Mouse (Mus musculus) limb, embryonic 15.5 days (tissue): Measurements from ENCODE around the gene Krt2. TPM values are rescaled to one million over a fixed set of nuclear protein-coding genes. Genes with fewer than 3 reads are reported as not detected.

Source experiments
- ATAC-seq: fragments of 200-750 bp; cut with Nextera tagmentation; 2 replicates; pipeline ENCODE4 v1.8.0; 2017; ENCODE audit warnings: low read depth, moderate TSS enrichment; ENCODE audit not compliant: insufficient number of reproducible peaks, low FRiP score, low TSS enrichment
- H3K27ac ChIP-seq: fragments of 300-500 bp; sonication (generic); 2 replicates; pipeline ENCODE4 v1.5.1; 2015; ENCODE audit warnings: moderate library complexity, mild to moderate bottlenecking, inconsistent platforms
- H3K27me3 ChIP-seq: fragments of 300-500 bp; sonication (generic); 2 replicates; pipeline ENCODE4 v1.6.1; 2015; ENCODE audit warnings: inconsistent platforms
- H3K36me3 ChIP-seq: fragments of 300-500 bp; sonication (generic); 2 replicates; pipeline ENCODE4 v1.6.1; 2015; ENCODE audit warnings: inconsistent platforms
- H3K4me1 ChIP-seq: fragments of 300-500 bp; sonication (generic); 2 replicates; pipeline ENCODE4 v1.6.1; 2015; ENCODE audit warnings: inconsistent platforms
- H3K4me2 ChIP-seq: fragments of 300-500 bp; sonication (generic); 2 replicates; pipeline ENCODE4 v1.6.1; 2015; ENCODE audit warnings: mild to moderate bottlenecking, inconsistent platforms
- H3K4me3 ChIP-seq: fragments of 300-500 bp; sonication (generic); 2 replicates; pipeline ENCODE4 v1.5.1; 2015; ENCODE audit warnings: mild to moderate bottlenecking, inconsistent platforms
- H3K9ac ChIP-seq: fragments of 300-500 bp; sonication (generic); 2 replicates; pipeline ENCODE4 v1.6.1; 2015; ENCODE audit warnings: inconsistent platforms
- H3K9me3 ChIP-seq: fragments of 300-500 bp; sonication (generic); 2 replicates; pipeline ENCODE4 v1.6.1; 2016; ENCODE audit warnings: inconsistent platforms
- WGBS: fragments of 180-500 bp; shearing (Covaris S2); methylation state at CpG from one replicate; pipeline ENCODE4 v1.1.7; 2015; 5-methylcytosine and 5-hydroxymethylcytosine counted together
- polyA plus RNA-seq: library from polyadenylated mRNA; unstranded; fragments of >200 nt; fragmentation: Nextera tagmentation; extraction: Ambion mirVana; gene quantifications from 2 replicates; pipeline ENCODE4 v1.2.1, GENCODE M21; 2015

Gene Krt2
- polyA plus RNA-seq, 1 experiment from 2014 or later: 0.87 TPM

- no peak overlapping the region for H3K4me2 ChIP-seq
- H3K27me3 ChIP-seq: peaks cover 8% of the 10 kb centered on the region; the same call in 1 of the 2 replicates
- peak overlapping the region; percentile 75 for H3K27ac ChIP-seq
- H3K9ac ChIP-seq: no peak overlapping the region
- 42% methylated on average over 8 of the region's 8 CpGs for WGBS
- ATAC-seq: no peak
- no peaks in the 10 kb centered on the region for H3K9me3 ChIP-seq
- peaks cover 3% of the 10 kb centered on the region; the same call in 1 of the 2 replicates for H3K4me1 ChIP-seq
- H3K36me3 ChIP-seq: no peaks in the 10 kb centered on the region
- no peak overlapping the region for H3K4me3 ChIP-seq
These were observed 47.7 kb downstream of the Krt2 start for GRCm38 (mm10) chr15:101770226-101770625.

Other genes with a start within 250 kb of the Krt2 start
- 2.0 and 2.8 TPM in 2 replicates for gene Krt75, start 244.3 kb downstream of the Krt2 start, polyA plus RNA-seq
- not detected in 2 replicates for gene Gm5414, start 190.0 kb downstream of the Krt2 start, polyA plus RNA-seq
- gene Gm5478, start 170.8 kb downstream of the Krt2 start, polyA plus RNA-seq: not detected in 2 replicates
- gene Krt6b, start 137.9 kb downstream of the Krt2 start, polyA plus RNA-seq: 5.0 and 8.8 TPM in 2 replicates
- gene Krt6a, start 123.9 kb downstream of the Krt2 start, polyA plus RNA-seq: 290 and 312 TPM in 2 replicates
- gene Krt5, start 105.3 kb downstream of the Krt2 start, polyA plus RNA-seq: 841 and 914 TPM in 2 replicates
- not detected in 2 replicates for gene Krt71, start 75.1 kb downstream of the Krt2 start, polyA plus RNA-seq
- 0.27 and 0.63 TPM in 2 replicates for gene Krt72, start 31.7 kb downstream of the Krt2 start, polyA plus RNA-seq
- 0.09 TPM in 1 of 2 replicates, not detected in the other for gene Krt73, start 15.8 kb downstream of the Krt2 start, polyA plus RNA-seq
- gene Krt1, start 32.6 kb upstream of the Krt2 start, polyA plus RNA-seq: 1,050 and 1,170 TPM in 2 replicates
- gene Krt77, start 51.5 kb upstream of the Krt2 start, polyA plus RNA-seq: 151 and 157 TPM in 2 replicates
- gene Krt76, start 74.8 kb upstream of the Krt2 start, polyA plus RNA-seq: 0.14 TPM in 1 of 2 replicates, not detected in the other
- 557 and 616 TPM in 2 replicates for gene Krt4, start 106.6 kb upstream of the Krt2 start, polyA plus RNA-seq
- 1.2 and 1.3 TPM in 2 replicates for gene Krt79, start 122.2 kb upstream of the Krt2 start, polyA plus RNA-seq
- gene Krt78, start 136.1 kb upstream of the Krt2 start, polyA plus RNA-seq: 13.3 and 15.6 TPM in 2 replicates
- 70.8 and 75.5 TPM in 2 replicates for gene Krt8, start 186.3 kb upstream of the Krt2 start, polyA plus RNA-seq
- gene Krt18, start 210.0 kb upstream of the Krt2 start, polyA plus RNA-seq: 39.0 and 44.4 TPM in 2 replicates